Mouse (Mus musculus) intestine, postnatal 0 days (tissue): ENCODE data around the gene Pdpn. TPM values are rescaled to one million over a fixed set of nuclear protein-coding genes. Genes with fewer than 3 reads are reported as not detected.

Experiments used
- ATAC-seq: fragments of 200-750 bp; cut with Nextera tagmentation; 2 replicates; pipeline ENCODE4 v1.8.0; 2017; ENCODE audit warnings: mild to moderate bottlenecking, moderate TSS enrichment, moderate library complexity
- H3K27ac ChIP-seq: fragments of 300-500 bp; sonication (generic); 2 replicates; pipeline ENCODE4 v1.5.1; 2014; ENCODE audit warnings: mild to moderate bottlenecking, low read depth, low read length, moderate library complexity
- H3K27me3 ChIP-seq: fragments of 300-500 bp; sonication (generic); replicated peaks from 2 replicates; pipeline ENCODE4 v1.6.1; 2014; ENCODE audit warnings: low read length, mixed read lengths; ENCODE audit not compliant: control insufficient read depth, insufficient read depth
- H3K36me3 ChIP-seq: fragments of 300-500 bp; sonication (generic); 2 replicates; pipeline ENCODE4 v1.6.1; 2014; ENCODE audit warnings: mild to moderate bottlenecking, moderate library complexity; ENCODE audit not compliant: control insufficient read depth, insufficient read depth
- H3K4me1 ChIP-seq: fragments of 300-500 bp; sonication (generic); replicated peaks from 2 replicates; pipeline ENCODE4 v1.6.1; 2014; ENCODE audit warnings: antibody characterized with exemption, low read length, mixed read lengths; ENCODE audit not compliant: control insufficient read depth, insufficient read depth
- H3K4me2 ChIP-seq: fragments of 300-500 bp; sonication (generic); replicated peaks from 2 replicates; pipeline ENCODE4 v1.6.1; 2014; ENCODE audit warnings: low read depth, mild to moderate bottlenecking, moderate library complexity
- H3K4me3 ChIP-seq: fragments of 300-500 bp; sonication (generic); 2 replicates; pipeline ENCODE4 v1.5.1; 2014; ENCODE audit warnings: low read depth, low read length
- H3K9ac ChIP-seq: fragments of 300-500 bp; sonication (generic); 2 replicates; pipeline ENCODE4 v1.6.1; 2014; ENCODE audit warnings: mild to moderate bottlenecking, low read depth, low read length
- H3K9me3 ChIP-seq: fragments of 300-500 bp; sonication (generic); 2 replicates; pipeline ENCODE4 v1.6.1; 2016; ENCODE audit warnings: mixed run types; ENCODE audit not compliant: control insufficient read depth
- CTCF ChIP-seq: sonication (generic); IDR thresholded peaks from 2 replicates; pipeline ENCODE4 v1.5.1; 2016; ENCODE audit warnings: low read depth, mild to moderate bottlenecking, control low read depth, antibody characterized with exemption, moderate library complexity
- WGBS: fragments of 180-500 bp; shearing (Covaris S2); extraction: QIAGEN DNeasy Blood & Tissue Kit; methylation state at CpG from one replicate; pipeline ENCODE4 v1.1.7; 2014; 5-methylcytosine and 5-hydroxymethylcytosine counted together
- polyA plus RNA-seq: library from polyadenylated mRNA; unstranded; fragments of >200 nt; fragmentation: Nextera tagmentation; extraction: Ambion mirVana; gene quantifications from 2 replicates; pipeline ENCODE4 v1.2.1, GENCODE M21; 2015

The Pdpn gene
- polyA plus RNA-seq, 1 experiment from 2014 or later = 18.5 TPM

DNA sequence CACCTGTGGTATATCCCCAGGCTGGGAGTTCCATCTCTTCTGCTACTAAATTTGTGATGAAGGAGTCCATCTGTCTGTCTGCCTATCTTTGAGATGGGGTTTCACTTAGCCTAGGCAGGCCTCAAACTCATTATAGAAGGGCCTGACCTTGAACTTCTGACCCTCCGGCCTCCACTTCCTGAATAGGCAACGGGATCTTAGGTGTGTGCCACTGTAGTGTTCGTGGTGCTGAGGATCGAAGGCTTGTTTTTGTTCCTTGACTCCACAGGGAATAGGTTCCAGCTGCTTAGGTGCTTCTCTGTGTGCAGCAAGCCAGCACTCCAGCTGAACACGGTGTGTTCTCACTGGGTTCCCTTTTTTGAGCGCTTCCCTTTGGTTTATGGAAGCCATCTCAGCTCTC is 13.9 kb upstream of the Pdpn start:
- H3K27ac ChIP-seq = no peak overlapping the region
- H3K9me3 ChIP-seq = no peaks in the 10 kb centered on the region
- H3K27me3 ChIP-seq = no peaks in the 10 kb centered on the region
- no peak for ATAC-seq
- no peak for TF ChIP-seq CTCF
- H3K4me2 ChIP-seq = no peak overlapping the region
- no peak overlapping the region for H3K9ac ChIP-seq
- no peaks in the 10 kb centered on the region for H3K4me1 ChIP-seq
- no peak overlapping the region for H3K4me3 ChIP-seq
- H3K36me3 ChIP-seq = no peaks in the 10 kb centered on the region
- 75% methylated on average over 6 of the region's 6 CpGs for WGBS

DNA sequence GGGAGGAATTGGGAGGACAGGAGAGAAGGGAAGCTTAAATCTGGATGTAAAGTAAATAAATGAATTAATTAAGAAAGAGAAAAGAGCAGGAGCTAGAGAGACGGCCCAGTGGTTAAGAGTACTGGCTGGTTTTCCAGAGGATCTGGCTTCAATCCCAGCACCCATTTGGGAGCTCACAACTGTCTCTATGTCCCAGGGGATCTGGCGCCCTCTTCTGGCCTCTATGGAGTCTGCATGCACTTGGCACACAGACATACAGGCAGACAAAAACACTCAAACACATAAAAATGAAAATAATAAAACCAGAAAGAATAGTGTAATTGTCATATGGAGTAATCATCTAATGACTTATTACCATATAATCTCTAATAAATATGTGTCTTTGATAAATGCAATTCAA is 12.0 kb upstream of the Pdpn start:
- no peak overlapping the region for H3K4me2 ChIP-seq
- H3K9ac ChIP-seq = no peak overlapping the region
- peak; percentile 68 for TF ChIP-seq CTCF
- no peak overlapping the region for H3K4me3 ChIP-seq
- WGBS = 44% methylated on average over 2 of the region's 2 CpGs
- H3K9me3 ChIP-seq = no peaks in the 10 kb centered on the region
- no peaks in the 10 kb centered on the region for H3K27me3 ChIP-seq
- no peaks in the 10 kb centered on the region for H3K4me1 ChIP-seq
- H3K27ac ChIP-seq = no peak overlapping the region
- no peaks in the 10 kb centered on the region for H3K36me3 ChIP-seq
- ATAC-seq = no peak

DNA sequence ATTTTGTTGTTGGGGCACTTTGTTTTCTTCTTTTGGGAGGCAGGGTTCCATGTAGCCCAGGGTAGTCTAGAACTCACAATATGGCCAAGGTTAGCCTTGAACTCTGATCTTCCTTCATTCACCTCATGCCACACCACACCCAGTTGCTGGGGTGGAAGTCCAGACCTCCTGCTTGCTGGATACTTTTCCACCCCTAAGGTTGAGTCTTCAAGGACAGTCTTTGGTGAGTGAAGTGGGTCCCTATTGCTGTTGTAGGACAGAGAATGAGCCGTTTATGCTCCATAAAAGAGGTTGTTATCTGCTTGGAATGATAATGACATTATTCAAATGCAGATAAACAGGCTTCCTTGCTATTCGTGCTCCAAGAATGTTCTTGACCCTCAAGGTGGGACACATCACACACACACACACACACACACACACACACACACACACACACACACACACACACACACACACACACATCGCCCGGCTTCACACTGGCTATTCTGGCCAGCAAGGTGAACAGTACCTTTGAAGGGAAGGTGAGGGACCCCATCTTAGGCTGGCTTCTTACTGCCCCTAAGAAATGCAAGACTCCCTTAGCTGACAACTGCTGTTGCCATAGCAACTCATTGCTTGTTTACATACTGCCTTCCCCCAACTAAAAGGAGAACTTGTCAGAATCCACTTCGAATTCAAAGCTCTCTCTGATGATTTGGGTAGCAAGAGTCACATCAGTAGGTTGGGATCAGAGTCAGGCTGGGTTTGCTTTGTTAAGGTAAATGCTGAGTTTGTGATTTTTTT is 6.8 kb upstream of the Pdpn start:
- Histone ChIP-seq H3K4me3 (no peak overlapping the region), H3K36me3 (no peaks in the 10 kb centered on the region), H3K4me1 (no peaks in the 10 kb centered on the region), H3K9me3 (no peaks in the 10 kb centered on the region), H3K9ac (no peak overlapping the region), H3K27me3 (no peaks in the 10 kb centered on the region), H3K4me2 (no peak overlapping the region), H3K27ac (no peak overlapping the region)
- ATAC-seq = no peak
- 37% methylated on average over 5 of the region's 5 CpGs for WGBS
- TF ChIP-seq CTCF = no peak

DNA sequence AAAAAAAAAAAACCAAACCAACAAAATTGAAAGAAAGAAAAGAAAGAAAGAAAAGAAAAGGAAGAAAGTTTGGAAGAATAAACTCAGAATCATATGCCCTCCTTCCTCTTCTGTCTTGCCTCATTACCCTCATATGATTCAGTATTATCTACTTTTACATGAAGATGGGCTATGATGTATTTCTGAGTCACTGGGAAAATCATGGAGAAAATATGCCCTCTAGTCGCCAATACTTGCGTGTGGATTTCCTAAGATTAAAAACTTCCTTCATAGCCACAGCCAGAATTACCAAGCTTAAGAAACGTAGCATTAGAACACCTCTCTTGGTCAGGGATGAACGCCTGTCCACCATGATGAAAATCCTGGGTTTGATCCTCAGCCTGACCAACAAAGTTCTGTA is 5.7 kb upstream of the Pdpn start:
- no peak for TF ChIP-seq CTCF
- Histone ChIP-seq H3K27ac (no peak overlapping the region), H3K36me3 (no peaks in the 10 kb centered on the region), H3K4me1 (no peaks in the 10 kb centered on the region), H3K9ac (no peak overlapping the region), H3K9me3 (no peaks in the 10 kb centered on the region), H3K4me3 (no peak overlapping the region), H3K27me3 (peaks cover 3% of the 10 kb centered on the region; the same call in 1 of the 2 replicates), H3K4me2 (no peak overlapping the region)
- no peak for ATAC-seq
- 93% methylated on average over 4 of the region's 4 CpGs for WGBS

DNA sequence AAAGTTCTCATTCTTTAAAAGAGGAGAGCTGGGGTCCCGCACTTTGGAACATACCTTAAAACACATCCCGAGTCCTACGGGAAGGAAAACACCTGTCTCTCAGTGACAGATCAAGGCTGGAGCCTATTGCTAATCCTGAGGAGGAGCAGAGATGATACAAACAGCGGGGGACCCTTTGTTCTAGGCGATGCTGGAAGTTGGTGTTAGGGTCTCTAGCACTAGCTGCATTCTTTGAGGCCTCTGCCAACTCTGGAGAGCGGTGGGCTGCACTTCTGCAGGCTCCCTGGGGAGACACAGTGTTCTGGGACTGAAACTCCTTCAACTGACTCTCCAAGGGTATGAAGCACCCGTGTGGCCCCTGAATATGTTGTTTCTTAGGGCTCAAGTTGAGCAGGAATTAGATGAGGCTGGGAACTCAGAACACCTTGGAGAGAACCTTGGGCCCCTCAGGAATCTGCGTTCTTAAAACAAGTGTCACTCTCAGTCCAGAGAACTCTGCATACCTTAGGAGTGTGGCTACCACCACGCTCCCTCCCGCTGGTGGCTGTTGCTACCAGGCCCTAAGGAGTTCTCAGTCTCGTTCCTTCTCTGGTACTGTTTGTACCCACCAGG is 3.0 kb upstream of the Pdpn start:
- 51% methylated on average over 11 of the region's 11 CpGs for WGBS
- H3K4me3 ChIP-seq = no peak overlapping the region

DNA sequence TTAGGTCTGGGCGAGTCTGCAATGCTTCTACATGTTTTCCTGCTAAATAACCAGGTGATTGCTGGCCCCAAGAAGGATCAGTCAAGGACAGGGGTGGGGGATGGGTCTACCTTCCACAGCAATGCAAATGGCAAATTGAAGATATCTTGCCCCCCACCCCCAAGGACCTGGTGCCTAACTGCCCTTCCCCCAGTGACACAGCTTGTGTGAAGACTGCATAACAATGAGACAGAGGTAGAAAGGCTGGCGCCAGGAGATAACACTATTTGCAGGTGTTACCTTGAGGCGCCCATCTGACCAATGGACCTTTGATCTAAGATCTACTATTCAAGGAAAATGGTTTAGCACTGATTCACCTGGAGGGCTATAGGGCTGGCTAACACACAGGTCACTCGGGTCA is 2.5 kb upstream of the Pdpn start:
- Histone ChIP-seq H3K27ac (no peak overlapping the region), H3K4me2 (no peak overlapping the region), H3K27me3 (peaks cover 10% of the 10 kb centered on the region; the same call in 1 of the 2 replicates), H3K36me3 (no peaks in the 10 kb centered on the region), H3K4me1 (no peaks in the 10 kb centered on the region), H3K9ac (no peak overlapping the region), H3K9me3 (no peaks in the 10 kb centered on the region), H3K4me3 (no peak overlapping the region)
- TF ChIP-seq CTCF = no peak
- no peak for ATAC-seq
- 27% methylated on average over 4 of the region's 4 CpGs for WGBS

More for the DNA sequence above, 3.0 kb upstream of the Pdpn start:
- H3K4me1 ChIP-seq = no peaks in the 10 kb centered on the region
- H3K27ac ChIP-seq = no peak overlapping the region
- H3K4me2 ChIP-seq = no peak overlapping the region
- no peak for ATAC-seq
- H3K9me3 ChIP-seq = no peaks in the 10 kb centered on the region
- no peaks in the 10 kb centered on the region for H3K36me3 ChIP-seq
- H3K9ac ChIP-seq = no peak overlapping the region
- peaks cover 10% of the 10 kb centered on the region; the same call in 1 of the 2 replicates for H3K27me3 ChIP-seq
- TF ChIP-seq CTCF = no peak
